Mouse (Mus musculus): ENCODE measurements around the gene Rgs19. TPM values are rescaled to one million over a fixed set of nuclear protein-coding genes. Genes with fewer than 3 reads are reported as not detected.
A peak's percentile ranks its signal among the peaks of the same experiment; 100 is the strongest.

The Rgs19 gene
- polyA plus RNA-seq, 1 experiment from 2014 or later, result 17.7 TPM

- ATAC-seq (ENCODE audit: low read depth) (no peak), DNase-seq (no peak)
- Histone ChIP-seq H3K9me3 (replicated peaks) (no peaks in the 10 kb centered on the region), H3K4me3 (replicated peaks) (no peak overlapping the region), H3K4me2 (no peak overlapping the region), H3K27ac (no peak overlapping the region), H3K36me3 (no peaks in the 10 kb centered on the region), H3K4me1 (replicated peaks) (peaks cover 23% of the 10 kb centered on the region), H3K27me3 (peaks cover 70% of the 10 kb centered on the region), H3K9ac (no peak overlapping the region)
- WGBS (ENCODE audit: insufficient replicate concordance), result 32% methylated on average over 7 of the region's 7 CpGs
These were observed 21.8 kb downstream of the Rgs19 start for GRCm38 (mm10) chr2:181671984-181672383.

DNA sequence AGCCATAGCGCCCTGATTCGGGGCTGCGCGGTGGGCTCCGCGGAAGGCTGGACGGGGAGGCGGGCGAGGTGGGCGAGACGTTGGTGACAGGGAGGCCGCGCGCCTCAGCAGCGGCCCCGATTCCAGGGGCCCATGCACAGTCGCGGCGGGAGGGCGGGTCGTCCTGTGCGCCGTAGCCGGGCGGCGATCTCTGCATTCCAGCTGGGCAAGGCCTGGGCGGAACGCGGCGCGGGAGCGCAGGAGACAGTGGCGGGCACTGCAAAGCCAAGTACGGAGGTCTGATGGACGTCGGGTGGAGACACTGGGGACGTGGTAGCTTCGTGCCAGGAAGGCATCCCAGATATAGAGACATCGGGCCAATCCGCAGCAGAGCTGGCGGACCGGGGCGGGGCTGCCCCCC, 22.5 kb downstream of the Rgs19 start, which contains the start of gene Sox18:
Gene Sox18, minus strand, starts transcription at position 315 of the 400 bp plus-strand sequence.
- peaks cover 23% of the 10 kb centered on the region for H3K4me1 ChIP-seq (replicated peaks)
- 3% methylated on average over 41 of the region's 43 CpGs for WGBS (ENCODE audit: insufficient replicate concordance)
- ATAC-seq (ENCODE audit: low read depth) (no peak), DNase-seq (no peak)
- H3K9ac ChIP-seq, result peak within 1 kb of the TSS; percentile 39
- peaks cover 70% of the 10 kb centered on the region for H3K27me3 ChIP-seq
- H3K36me3 ChIP-seq, result no peaks in the 10 kb centered on the region
- peak within 1 kb of the TSS; percentile 49 for H3K4me3 ChIP-seq (replicated peaks)
- H3K27ac ChIP-seq, result no peak within 1 kb of the TSS
- peak within 1 kb of the TSS; percentile 54 for H3K4me2 ChIP-seq
- H3K9me3 ChIP-seq (replicated peaks), result no peaks in the 10 kb centered on the region

DNA sequence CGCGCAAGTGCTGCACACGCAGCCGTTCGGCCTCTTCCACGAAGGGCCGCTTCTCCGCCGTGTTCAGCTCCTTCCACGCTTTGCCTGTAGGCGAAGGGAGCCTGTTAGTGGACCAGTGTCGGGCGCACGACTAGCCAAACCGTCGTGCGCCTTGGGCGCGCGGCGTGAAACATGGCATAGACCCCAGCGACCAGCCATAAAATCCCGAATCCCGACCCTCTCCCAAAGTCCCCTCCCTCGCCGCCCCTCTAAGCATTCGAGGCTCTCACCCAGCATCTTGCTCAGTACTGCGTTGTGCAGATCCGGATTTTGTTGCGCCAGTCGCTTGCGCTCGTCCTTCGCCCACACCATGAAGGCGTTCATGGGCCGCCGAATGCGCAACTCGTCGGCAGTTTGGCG, 22.9 kb downstream of the Rgs19 start:
- peak overlapping the region; percentile 54 for H3K4me2 ChIP-seq
- DNase-seq, result no peak

DNA sequence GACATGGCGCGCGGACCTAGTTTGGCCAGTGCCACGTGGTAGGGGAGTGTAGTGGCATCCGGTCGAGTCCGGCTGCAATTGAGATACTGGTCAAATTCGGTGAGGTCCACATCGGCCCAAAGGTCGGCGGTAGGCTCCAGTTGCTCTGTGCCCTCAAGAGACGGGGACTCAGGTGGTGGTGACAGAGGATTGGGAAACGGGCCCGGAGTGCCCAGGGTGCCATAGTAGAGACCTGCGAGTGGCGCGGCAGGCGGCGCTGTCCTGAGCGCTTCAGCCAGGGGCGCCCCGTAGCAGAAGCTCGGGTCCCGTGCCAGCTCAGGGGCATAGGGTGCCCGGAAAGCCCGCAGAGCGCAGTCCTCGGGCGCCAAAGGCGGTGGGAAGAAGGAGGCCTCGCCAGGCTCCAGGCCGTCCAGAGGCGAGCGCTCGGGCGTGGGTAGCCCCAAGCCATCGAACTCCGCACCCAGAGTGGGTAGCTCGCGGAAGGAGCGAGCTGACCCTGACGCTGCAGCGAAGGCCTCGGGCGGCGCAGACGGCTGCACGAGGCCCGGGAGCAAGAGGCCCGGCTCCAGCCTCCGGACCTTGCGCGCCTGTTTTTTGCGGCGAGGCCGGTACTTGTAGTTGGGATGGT, 23.4 kb downstream of the Rgs19 start:
- peak overlapping the region; percentile 39 for H3K9ac ChIP-seq
- peaks cover 14% of the 10 kb centered on the region for H3K4me1 ChIP-seq (replicated peaks)
- H3K27ac ChIP-seq, result no peak overlapping the region
- H3K9me3 ChIP-seq (replicated peaks), result no peaks in the 10 kb centered on the region
- ATAC-seq (ENCODE audit: low read depth) (no peak), DNase-seq (no peak)
- no peaks in the 10 kb centered on the region for H3K36me3 ChIP-seq
- H3K27me3 ChIP-seq, result peaks cover 70% of the 10 kb centered on the region
- 6% methylated on average over 56 of the region's 56 CpGs for WGBS (ENCODE audit: insufficient replicate concordance)
- H3K4me3 ChIP-seq (replicated peaks), result peak overlapping the region; percentile 49
- peak overlapping the region; percentile 54 for H3K4me2 ChIP-seq

More for the DNA sequence above, 22.9 kb downstream of the Rgs19 start:
- no peak overlapping the region for H3K27ac ChIP-seq
- no peaks in the 10 kb centered on the region for H3K9me3 ChIP-seq (replicated peaks)
- no peak for ATAC-seq (ENCODE audit: low read depth)
- H3K4me1 ChIP-seq (replicated peaks), result peaks cover 19% of the 10 kb centered on the region
- H3K36me3 ChIP-seq, result no peaks in the 10 kb centered on the region
- peak overlapping the region; percentile 49 for H3K4me3 ChIP-seq (replicated peaks)
- WGBS (ENCODE audit: insufficient replicate concordance), result 1% methylated on average over 41 of the region's 41 CpGs
- peaks cover 70% of the 10 kb centered on the region for H3K27me3 ChIP-seq
- H3K9ac ChIP-seq, result peak overlapping the region; percentile 39

- Histone ChIP-seq H3K4me3 (replicated peaks) (no peak overlapping the region), H3K36me3 (no peaks in the 10 kb centered on the region), H3K9me3 (replicated peaks) (no peaks in the 10 kb centered on the region), H3K27me3 (peaks cover 7% of the 10 kb centered on the region), H3K9ac (no peak overlapping the region), H3K4me2 (no peak overlapping the region), H3K4me1 (replicated peaks) (peaks cover 27% of the 10 kb centered on the region), H3K27ac (no peak overlapping the region)
- 17% methylated on average over 4 of the region's 4 CpGs for WGBS (ENCODE audit: insufficient replicate concordance)
- no peak for DNase-seq
- ATAC-seq (ENCODE audit: low read depth), result peak; percentile 11; the same call in 1 of the 2 replicates
These were observed 30.5 kb downstream of the Rgs19 start for GRCm38 (mm10) chr2:181663298-181663630.

GRCm38 (mm10) chr2:181662620-181663297, 31.0 kb downstream of the Rgs19 start:
- Histone ChIP-seq H3K4me1 (replicated peaks) (peaks cover 27% of the 10 kb centered on the region), H3K4me2 (no peak overlapping the region), H3K27ac (no peak overlapping the region), H3K36me3 (no peaks in the 10 kb centered on the region), H3K9ac (no peak overlapping the region), H3K9me3 (replicated peaks) (no peaks in the 10 kb centered on the region), H3K27me3 (peaks cover 2% of the 10 kb centered on the region), H3K4me3 (replicated peaks) (no peak overlapping the region)
- WGBS (ENCODE audit: insufficient replicate concordance), result 76% methylated on average over 3 of the region's 3 CpGs
- ATAC-seq (ENCODE audit: low read depth) (no peak; the same call in 1 of the 2 replicates), DNase-seq (no peak)

DNA sequence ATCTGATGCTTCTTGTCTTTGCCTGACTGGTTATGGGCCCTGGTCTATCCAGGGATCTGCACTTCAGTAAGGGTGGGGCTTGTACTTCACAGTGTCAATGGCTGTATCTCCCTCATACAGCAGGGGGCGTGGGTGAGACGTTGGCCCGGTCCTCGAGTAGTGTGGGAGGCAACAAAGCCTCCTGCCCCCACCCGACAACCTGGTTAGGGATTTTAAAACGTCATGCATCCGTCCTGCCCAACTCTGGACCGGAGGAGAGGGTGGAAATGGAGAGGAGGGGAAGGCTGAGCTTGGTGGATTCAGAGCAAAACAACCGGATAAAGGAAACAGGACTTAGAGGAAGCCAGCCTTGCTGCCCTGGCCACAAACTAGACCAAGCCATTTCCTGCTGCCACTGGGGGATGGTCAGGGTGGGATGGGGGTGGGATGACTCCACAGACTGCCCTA, 34.1 kb downstream of the Rgs19 start:
- ATAC-seq (ENCODE audit: low read depth), result peak; percentile 80
- 3% methylated on average over 9 of the region's 9 CpGs for WGBS (ENCODE audit: insufficient replicate concordance)

DNA sequence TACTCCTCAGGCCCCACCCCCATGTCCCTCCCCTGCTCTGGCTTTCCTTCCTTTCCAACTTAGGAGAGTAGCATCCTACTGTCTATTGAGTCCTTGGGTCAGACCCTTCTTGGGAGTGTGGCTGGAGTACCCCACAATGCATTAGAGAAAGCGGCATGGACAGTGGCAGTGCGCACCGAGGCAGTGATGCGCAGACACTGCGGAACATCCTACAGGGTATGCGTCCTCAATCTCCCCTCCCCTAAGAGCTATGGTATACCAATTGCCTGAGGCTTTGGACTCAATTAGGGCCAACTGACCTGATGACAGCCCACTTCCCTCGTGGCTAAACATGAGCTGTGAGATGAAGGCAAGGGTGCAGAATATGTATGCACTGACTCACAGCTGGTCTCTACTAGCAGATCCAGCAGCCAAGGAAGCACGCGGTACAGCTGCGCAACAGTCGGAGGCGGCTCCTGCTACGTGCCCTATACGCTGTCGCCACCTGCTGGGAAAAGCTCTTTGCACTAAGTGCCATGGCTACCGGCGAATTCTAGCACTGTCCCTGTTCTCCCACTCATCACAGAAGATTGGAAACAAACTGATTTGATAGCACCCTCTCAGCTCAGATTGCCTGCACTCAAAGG, 34.7 kb downstream of the Rgs19 start:
- H3K9me3 ChIP-seq (replicated peaks), result no peaks in the 10 kb centered on the region
- H3K4me1 ChIP-seq (replicated peaks), result peaks cover 32% of the 10 kb centered on the region
- ATAC-seq (ENCODE audit: low read depth) (peak; percentile 71), DNase-seq (peak; percentile 38)
- no peaks in the 10 kb centered on the region for H3K27me3 ChIP-seq
- H3K9ac ChIP-seq, result no peak overlapping the region
- H3K4me2 ChIP-seq, result 0 out of 2 replicates have a peak overlapping the region, but pooled peaks have one; percentile 20
- peaks cover 26% of the 10 kb centered on the region for H3K36me3 ChIP-seq
- WGBS (ENCODE audit: insufficient replicate concordance), result 31% methylated on average over 17 of the region's 17 CpGs
- no peak overlapping the region for H3K27ac ChIP-seq
- no peak overlapping the region for H3K4me3 ChIP-seq (replicated peaks)

More for the DNA sequence above, 34.1 kb downstream of the Rgs19 start:
- Histone ChIP-seq H3K9me3 (replicated peaks) (no peaks in the 10 kb centered on the region), H3K4me3 (replicated peaks) (no peak overlapping the region), H3K9ac (no peak overlapping the region), H3K4me1 (replicated peaks) (peaks cover 32% of the 10 kb centered on the region), H3K27me3 (no peaks in the 10 kb centered on the region), H3K36me3 (peaks cover 22% of the 10 kb centered on the region), H3K27ac (no peak overlapping the region), H3K4me2 (0 out of 2 replicates have a peak overlapping the region, but pooled peaks have one; percentile 20)
- DNase-seq, result peak; percentile 61

GRCm38 (mm10) chr2:181658528-181658927, 35.2 kb downstream of the Rgs19 start:
- H3K27me3 ChIP-seq, result no peaks in the 10 kb centered on the region
- ATAC-seq (ENCODE audit: low read depth), result no peak
- H3K4me1 ChIP-seq (replicated peaks), result peaks cover 31% of the 10 kb centered on the region
- H3K27ac ChIP-seq, result no peak overlapping the region
- H3K9ac ChIP-seq, result no peak overlapping the region
- peaks cover 31% of the 10 kb centered on the region for H3K36me3 ChIP-seq
- no peaks in the 10 kb centered on the region for H3K9me3 ChIP-seq (replicated peaks)
- no peak overlapping the region for H3K4me2 ChIP-seq
- WGBS (ENCODE audit: insufficient replicate concordance), result 66% methylated on average over 7 of the region's 7 CpGs
- no peak for DNase-seq
- no peak overlapping the region for H3K4me3 ChIP-seq (replicated peaks)

- Histone ChIP-seq H3K9ac (no peak overlapping the region), H3K36me3 (peaks cover 42% of the 10 kb centered on the region), H3K4me2 (no peak overlapping the region), H3K27ac (no peak overlapping the region), H3K27me3 (no peaks in the 10 kb centered on the region), H3K4me1 (replicated peaks) (peaks cover 22% of the 10 kb centered on the region), H3K9me3 (replicated peaks) (no peaks in the 10 kb centered on the region), H3K4me3 (replicated peaks) (no peak overlapping the region)
- no peak for DNase-seq
- ATAC-seq (ENCODE audit: low read depth), result no peak
- 47% methylated on average over 2 of the region's 2 CpGs for WGBS (ENCODE audit: insufficient replicate concordance)
These were observed 36.3 kb downstream of the Rgs19 start for GRCm38 (mm10) chr2:181657441-181657840.

- no peak within 1 kb of the TSS for H3K4me3 ChIP-seq (replicated peaks)
- WGBS (ENCODE audit: insufficient replicate concordance), result 60% methylated on average over 3 of the region's 3 CpGs
- H3K4me2 ChIP-seq, result no peak within 1 kb of the TSS
- H3K9ac ChIP-seq, result no peak within 1 kb of the TSS
- no peaks in the 10 kb centered on the region for H3K9me3 ChIP-seq (replicated peaks)
- peaks cover 22% of the 10 kb centered on the region for H3K4me1 ChIP-seq (replicated peaks)
- ATAC-seq (ENCODE audit: low read depth) (no peak), DNase-seq (no peak)
- no peaks in the 10 kb centered on the region for H3K27me3 ChIP-seq
- H3K27ac ChIP-seq, result no peak within 1 kb of the TSS
- peaks cover 49% of the 10 kb centered on the region for H3K36me3 ChIP-seq
These were observed 37.0 kb downstream of the Rgs19 start, which contains the start of gene Gm29797 for GRCm38 (mm10) chr2:181656734-181657133. TSS of gene Gm29797 (plus strand) at chr2:181657034.

All from liver, embryonic 13.5 days (tissue).